Mouse (Mus musculus): ENCODE data around the gene Pax5.

- TF ChIP-seq EP300 (IDR thresholded peaks at IDR 0.05; ENCODE audit: low read depth) (no peak), CTCF (IDR thresholded peaks at IDR 0.05; ENCODE audit: low read depth) (no peak)
Measured at GRCm38 (mm10) chr4:44488702-44489101, 221.6 kb downstream of the Pax5 start.

All from liver, postnatal 0 days (tissue).